Mouse (Mus musculus) splenic B cell, adult 2 months (primary cell): ENCODE data around the gene Col26a1.

Experiments
- DNase-seq: peaks from one replicate; pipeline ENCODE4 v3.0.0-alpha.2; 2011; ENCODE audit warnings: low read depth, low spot score
- H3K27me3 ChIP-seq: 2 replicates; pipeline ENCODE4 v1.6.1; 2012; ENCODE audit warnings: mild to moderate bottlenecking, low read length, moderate library complexity, mixed read lengths; ENCODE audit not compliant: control insufficient read depth, poor library complexity, insufficient read depth, severe bottlenecking
- H3K36me3 ChIP-seq: 2 replicates; pipeline ENCODE4 v1.6.1; 2012; ENCODE audit warnings: mild to moderate bottlenecking, low read length, moderate library complexity, mixed read lengths; ENCODE audit not compliant: control insufficient read depth, poor library complexity, insufficient read depth, severe bottlenecking

Gene Col26a1

DNA sequence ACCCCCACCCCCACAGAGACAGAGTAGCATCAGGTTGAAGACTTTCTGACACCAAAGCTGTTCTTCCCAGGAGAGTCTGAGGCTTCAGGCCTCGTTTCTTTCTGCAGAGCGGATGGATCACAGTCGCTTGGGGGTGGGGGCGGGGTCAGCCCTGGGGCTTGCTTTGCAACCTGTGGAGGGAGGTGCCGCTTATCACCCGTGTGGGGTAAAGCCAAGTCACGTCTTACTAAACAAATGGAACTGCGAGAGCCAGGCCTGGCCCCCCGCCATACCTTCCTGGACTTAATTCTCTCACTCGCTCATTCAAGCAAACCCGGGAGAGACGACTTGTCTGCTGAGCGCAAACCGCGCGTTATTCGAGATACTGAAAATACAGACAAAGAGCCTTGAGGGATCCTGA lies 80.3 kb downstream of the Col26a1 start:
- no peak for DNase-seq
- no peaks in the 10 kb centered on the region for H3K27me3 ChIP-seq
- H3K36me3 ChIP-seq = no peaks in the 10 kb centered on the region

GRCm38 (mm10) chr5:136796917-136797316 lies 86.1 kb downstream of the Col26a1 start:
- DNase-seq = peak; percentile 34
- no peaks in the 10 kb centered on the region for H3K27me3 ChIP-seq
- H3K36me3 ChIP-seq = no peaks in the 10 kb centered on the region

DNA sequence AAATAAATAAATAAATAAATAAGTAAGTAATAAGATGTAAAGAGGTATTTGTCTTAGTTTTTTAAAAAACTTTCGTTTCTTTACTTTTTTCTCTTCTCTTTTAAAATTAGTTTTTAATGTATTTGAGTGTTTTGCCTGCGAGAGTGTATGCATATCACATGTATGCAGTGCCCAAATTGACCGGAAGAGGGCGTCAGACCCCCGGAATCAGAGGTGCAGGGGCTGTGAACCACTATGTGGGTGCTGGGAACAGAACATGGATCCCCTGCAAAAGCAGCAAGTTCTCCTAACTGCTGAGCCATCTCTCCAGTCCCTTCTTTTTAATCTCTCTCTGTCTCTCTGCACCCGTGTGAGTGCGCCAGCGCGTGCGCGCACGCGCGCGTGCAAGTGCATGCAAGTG lies 89.2 kb downstream of the Col26a1 start:
- DNase-seq = no peak

GRCm38 (mm10) chr5:136792541-136792940 lies 90.5 kb downstream of the Col26a1 start:
- Histone ChIP-seq H3K36me3 (no peaks in the 10 kb centered on the region), H3K27me3 (no peaks in the 10 kb centered on the region)
- DNase-seq = no peak

More for the DNA sequence above, 89.2 kb downstream of the Col26a1 start:
- no peaks in the 10 kb centered on the region for H3K27me3 ChIP-seq
- no peaks in the 10 kb centered on the region for H3K36me3 ChIP-seq

DNA sequence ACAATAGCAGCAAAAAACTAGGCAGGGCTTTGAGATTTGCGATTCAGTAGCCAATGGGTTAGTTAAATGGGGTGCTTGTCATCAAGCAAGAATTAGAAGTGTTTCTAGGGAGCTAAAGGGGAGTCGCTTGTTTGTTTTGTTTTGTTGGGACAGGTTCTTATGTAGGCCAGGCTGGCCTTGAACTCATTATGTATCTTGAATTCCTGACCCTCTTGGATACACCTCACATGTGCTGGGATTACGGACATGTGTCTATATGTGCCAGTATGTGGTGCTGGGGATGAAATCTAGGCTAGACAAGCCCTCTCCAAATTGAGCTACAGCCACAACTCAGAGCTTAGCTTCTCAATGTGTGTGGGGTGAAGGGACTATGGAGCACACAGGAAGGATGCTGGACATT lies 91.8 kb downstream of the Col26a1 start:
- Histone ChIP-seq H3K27me3 (no peaks in the 10 kb centered on the region), H3K36me3 (no peaks in the 10 kb centered on the region)
- DNase-seq = no peak

DNA sequence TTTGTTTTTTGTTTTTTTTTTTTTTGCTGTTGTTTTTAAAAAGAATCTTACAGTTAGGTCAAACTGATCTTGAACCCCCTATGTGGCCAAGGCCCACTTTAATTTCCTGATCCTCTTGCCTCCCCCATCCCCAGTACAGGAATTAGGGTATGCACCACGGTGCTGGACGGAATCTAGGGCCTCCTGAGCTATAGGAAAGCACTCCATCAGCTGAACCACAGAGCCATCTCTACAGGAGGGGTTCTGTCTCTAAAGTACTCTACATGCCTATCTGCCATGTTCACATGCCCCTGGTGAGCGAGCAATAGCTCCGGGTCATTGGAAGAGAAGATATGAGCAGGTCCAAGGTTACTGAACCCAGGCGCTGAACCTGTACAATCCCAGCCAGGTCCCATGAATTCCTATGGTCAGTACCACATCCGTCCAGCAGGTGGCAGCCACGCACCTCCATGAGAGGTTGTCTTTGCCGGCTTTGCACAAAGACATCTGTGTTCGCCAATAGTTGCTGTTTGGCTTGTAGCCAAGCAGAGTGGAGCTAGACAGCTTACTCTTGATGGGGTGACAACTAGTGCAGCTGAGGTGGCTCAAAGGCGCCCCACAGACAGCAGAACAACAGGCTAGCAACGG lies 92.3 kb downstream of the Col26a1 start:
- peak; percentile 88 for DNase-seq
- H3K36me3 ChIP-seq = no peaks in the 10 kb centered on the region
- H3K27me3 ChIP-seq = no peaks in the 10 kb centered on the region

- DNase-seq = no peak
- Histone ChIP-seq H3K27me3 (no peaks in the 10 kb centered on the region), H3K36me3 (no peaks in the 10 kb centered on the region)
Observed at GRCm38 (mm10) chr5:136784531-136784930, 98.5 kb downstream of the Col26a1 start.

- Histone ChIP-seq H3K27me3 (no peaks in the 10 kb centered on the region), H3K36me3 (no peaks in the 10 kb centered on the region)
- DNase-seq = no peak
Observed at GRCm38 (mm10) chr5:136782600-136782999, 100.4 kb downstream of the Col26a1 start.

DNA sequence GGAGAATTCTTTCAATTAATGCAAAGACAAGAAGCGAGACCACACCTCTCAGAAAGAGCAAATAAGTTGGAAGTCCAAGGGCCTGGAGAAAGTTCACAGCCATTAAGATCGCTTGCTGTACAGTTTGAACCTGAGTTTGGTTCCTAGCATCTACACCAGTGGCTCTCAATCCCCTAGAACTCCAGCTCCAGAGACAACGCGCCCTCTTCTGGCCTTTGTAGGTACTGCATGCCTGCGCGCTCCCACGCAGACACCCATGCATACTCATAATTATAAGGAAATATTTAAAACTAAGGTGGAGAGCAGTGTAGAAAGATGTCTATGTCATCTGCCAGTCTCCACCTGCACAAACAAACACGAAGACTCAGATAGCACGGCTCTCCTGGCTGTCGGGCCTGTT lies 102.5 kb downstream of the Col26a1 start:
- no peaks in the 10 kb centered on the region for H3K36me3 ChIP-seq
- DNase-seq = peak; percentile 62
- no peaks in the 10 kb centered on the region for H3K27me3 ChIP-seq

DNA sequence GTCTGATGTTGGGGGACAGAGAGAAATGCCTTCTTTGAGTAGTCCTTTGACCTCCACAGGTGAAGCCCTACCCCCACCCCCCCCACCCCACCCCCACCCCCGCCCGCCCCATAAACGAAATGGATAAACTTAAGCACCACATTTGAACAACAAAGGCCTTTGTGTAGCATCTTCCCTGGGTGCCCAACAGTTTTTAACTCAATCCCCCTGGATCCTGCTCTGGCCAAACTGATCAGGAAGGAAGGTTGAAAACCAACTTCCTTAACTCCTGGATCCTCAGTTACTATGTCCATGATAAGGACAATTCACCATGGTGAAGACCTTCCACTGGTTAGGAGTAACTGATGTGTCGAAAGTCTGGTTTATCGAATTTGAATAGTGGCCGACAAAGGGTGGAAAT lies 103.1 kb downstream of the Col26a1 start:
- no peak for DNase-seq
- H3K27me3 ChIP-seq = no peaks in the 10 kb centered on the region
- H3K36me3 ChIP-seq = no peaks in the 10 kb centered on the region

DNA sequence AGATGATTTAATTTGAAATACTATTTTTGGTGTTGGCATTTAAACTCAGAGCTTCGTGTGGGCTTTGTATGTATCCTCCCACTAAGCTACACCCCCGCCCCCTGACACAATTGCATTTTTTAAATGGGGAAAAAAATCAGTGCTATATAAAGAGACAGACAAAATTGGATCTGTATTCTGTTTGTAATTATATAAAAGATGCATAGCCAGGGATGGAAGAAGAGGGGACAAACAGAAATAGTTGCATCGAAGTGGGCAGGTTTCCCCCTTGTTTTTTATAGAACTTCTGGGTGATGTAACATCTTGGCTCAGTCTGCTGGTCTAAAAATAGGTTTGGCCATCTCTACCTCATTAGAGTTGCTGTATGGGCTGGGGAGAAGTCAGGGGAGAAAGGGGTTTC lies 107.5 kb downstream of the Col26a1 start:
- H3K27me3 ChIP-seq = no peaks in the 10 kb centered on the region
- DNase-seq = no peak
- H3K36me3 ChIP-seq = no peaks in the 10 kb centered on the region

DNA sequence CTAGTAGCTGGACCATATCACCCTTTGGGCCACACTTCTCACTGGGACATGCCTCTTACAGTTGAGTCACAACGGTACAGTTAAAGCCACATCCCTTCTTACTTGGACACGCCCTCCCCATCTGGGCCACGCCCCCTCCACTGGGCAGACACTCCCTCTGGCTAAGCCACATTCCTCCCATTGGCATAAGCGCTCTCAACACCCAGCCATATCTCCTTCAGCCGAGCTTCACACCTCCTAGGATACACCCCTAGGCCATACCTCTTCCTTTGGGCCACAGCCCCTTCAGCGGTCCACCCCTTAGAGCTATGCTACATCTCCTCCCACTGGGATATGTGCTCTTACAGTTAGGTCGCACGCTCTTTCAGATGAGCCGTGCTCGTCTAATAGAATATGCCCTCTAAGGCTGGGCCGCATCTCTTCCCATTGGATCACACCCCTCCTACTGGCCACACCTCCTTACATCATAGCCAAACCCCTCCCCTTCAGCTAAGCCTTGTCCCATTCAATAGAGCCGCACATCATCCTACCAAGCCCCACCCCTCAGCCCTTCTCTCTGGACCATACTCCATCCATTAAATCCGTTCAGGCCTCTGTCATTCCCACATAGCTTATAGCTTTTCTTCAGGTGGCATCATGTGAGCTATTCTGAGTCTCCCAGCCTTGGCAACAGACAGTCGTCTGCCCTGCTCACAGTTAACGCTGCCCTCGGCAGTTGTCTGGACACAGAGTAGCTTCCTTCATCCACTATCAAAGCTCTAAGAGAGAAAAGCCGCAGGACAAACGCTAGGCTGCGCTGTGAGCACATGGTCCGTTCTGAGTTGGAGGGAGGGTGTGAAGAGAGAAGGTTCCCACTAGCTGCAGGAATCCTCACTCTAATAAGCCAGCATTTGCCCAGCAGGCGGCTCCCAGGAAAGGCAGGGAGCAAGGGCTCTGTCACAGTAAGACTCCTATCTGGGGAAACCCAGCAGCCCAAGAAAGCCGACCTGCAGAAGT lies 109.7 kb downstream of the Col26a1 start:
- no peaks in the 10 kb centered on the region for H3K27me3 ChIP-seq
- DNase-seq = no peak

DNA sequence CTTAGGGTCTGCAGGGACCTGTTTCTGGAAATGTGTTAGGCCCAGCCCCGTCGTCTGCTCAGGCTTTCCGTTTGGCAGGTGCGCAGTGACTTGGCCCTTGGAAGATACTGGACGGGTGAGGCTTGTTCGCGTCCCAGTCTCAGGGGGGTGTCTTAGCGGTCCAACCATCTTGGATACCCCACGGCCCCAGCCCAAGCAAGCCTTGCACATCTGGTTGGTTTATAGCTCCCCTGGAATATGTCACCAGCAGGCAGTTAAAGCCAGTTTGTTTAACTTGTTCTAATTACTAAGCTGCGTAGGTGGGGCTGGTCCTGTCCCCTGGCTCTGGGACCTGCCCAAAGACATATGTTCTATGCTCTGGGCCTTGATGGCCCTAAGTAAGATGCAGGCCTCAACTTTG lies 111.9 kb downstream of the Col26a1 start:
- DNase-seq = no peak

More for the DNA sequence above, 109.7 kb downstream of the Col26a1 start:
- H3K36me3 ChIP-seq = no peaks in the 10 kb centered on the region

DNA sequence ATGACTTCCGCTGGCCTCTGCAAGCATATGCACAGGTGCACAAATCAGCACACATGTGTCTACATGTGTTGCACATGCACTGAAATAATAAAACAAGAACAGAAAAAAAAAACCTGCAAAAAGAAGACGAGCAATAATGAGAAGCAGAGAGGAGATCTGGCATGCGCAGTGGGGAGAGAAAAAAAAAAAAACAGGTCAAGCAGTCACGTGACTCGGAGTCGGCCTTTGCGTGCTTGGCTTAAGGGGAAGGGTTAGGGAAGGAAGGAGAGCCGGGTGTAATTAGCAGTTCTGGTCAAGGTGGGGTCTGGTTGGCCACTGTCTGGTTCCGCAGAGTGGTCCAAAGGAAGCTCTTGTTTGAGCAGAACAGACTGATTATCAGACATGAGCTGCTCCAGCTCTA lies 115.7 kb downstream of the Col26a1 start:
- no peaks in the 10 kb centered on the region for H3K36me3 ChIP-seq
- no peak for DNase-seq

More for the DNA sequence above, 111.9 kb downstream of the Col26a1 start:
- Histone ChIP-seq H3K36me3 (no peaks in the 10 kb centered on the region), H3K27me3 (no peaks in the 10 kb centered on the region)

DNA sequence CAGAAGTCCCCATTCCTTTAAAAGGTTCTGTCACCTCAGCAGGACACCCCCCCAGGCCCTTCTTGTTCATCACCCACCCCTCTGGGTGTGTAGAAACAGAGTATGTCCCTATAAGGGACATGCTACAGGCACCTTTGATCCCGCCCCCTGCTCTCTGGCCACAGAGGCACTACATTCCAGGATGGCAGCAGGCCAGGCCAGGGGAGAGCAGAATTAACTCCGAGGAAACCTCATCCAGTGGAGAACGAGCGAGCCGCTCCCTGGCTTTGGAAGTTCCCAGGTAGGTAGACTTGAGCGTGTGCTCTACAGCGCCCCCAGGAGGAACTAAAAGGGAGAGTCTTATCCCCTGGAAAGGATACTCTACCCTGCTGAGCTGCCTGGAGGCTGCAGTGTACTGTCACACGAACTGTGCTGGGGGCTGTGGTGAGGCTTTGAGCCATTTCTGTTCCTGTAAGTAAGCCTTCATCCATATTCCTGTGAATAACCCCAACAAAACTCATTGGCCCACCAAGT lies 118.8 kb downstream of the Col26a1 start:
- no peaks in the 10 kb centered on the region for H3K27me3 ChIP-seq
- no peak for DNase-seq
- no peaks in the 10 kb centered on the region for H3K36me3 ChIP-seq

More for the DNA sequence above, 115.7 kb downstream of the Col26a1 start:
- no peaks in the 10 kb centered on the region for H3K27me3 ChIP-seq
